Mouse (Mus musculus): ENCODE measurements around the gene Cish. TPM values are rescaled to one million over a fixed set of nuclear protein-coding genes. Genes with fewer than 3 reads are reported as not detected.
A peak's percentile ranks its signal among the peaks of the same experiment; 100 is the strongest.

The Cish gene
- total and polyA plus RNA-seq, 3 experiments: 10.0 to 24.5 TPM; not detected in 1

- peak overlapping the region; percentile 46 for H3K9ac ChIP-seq (ENCODE audit: control insufficient read depth, low read depth, low read length, poor library complexity, severe bottlenecking)
- H3K27ac ChIP-seq (ENCODE audit: control insufficient read depth, low read depth, low read length): peak overlapping the region; percentile 50
- H3K4me1 ChIP-seq (ENCODE audit: control insufficient read depth in 1 of 2, insufficient read depth in 2 of 2, low read length in 2 of 2): peaks cover 9 to 44% of the 10 kb centered on the region in 2 experiments
- H3K9me3 ChIP-seq (replicated peaks; ENCODE audit: insufficient read depth, low read length): no peaks in the 10 kb centered on the region
- DNase-seq (ENCODE audit: low read depth, low spot score): peak; percentile 80
- H3K27me3 ChIP-seq (ENCODE audit: control insufficient read depth in 1 of 2, insufficient read depth in 2 of 2, low read length in 2 of 2): no peaks in the 10 kb centered on the region
- H3K4me3 ChIP-seq (ENCODE audit: control insufficient read depth in 1 of 2, insufficient read depth in 1 of 2, low read depth in 2 of 2, low read length in 2 of 2): peak overlapping the region in 1 of 2 experiments; percentile 95; a peak in 2 of 4 replicates
- H3K36me3 ChIP-seq (ENCODE audit: control insufficient read depth in 1 of 2, insufficient read depth in 2 of 2, low read length in 2 of 2): peaks cover 0 to 23% of the 10 kb centered on the region in 2 experiments; a peak in 3 of 4 replicates
- peaks cover 4% of the 10 kb centered on the region for H3K79me2 ChIP-seq (ENCODE audit: control insufficient read depth, insufficient read depth, low read length, poor library complexity)
- TF ChIP-seq USF1 (IDR thresholded peaks at IDR 0.05; ENCODE audit: low read depth, low read length) (no peak), USF2 (IDR thresholded peaks at IDR 0.05; ENCODE audit: borderline replicate concordance in 1 of 2, insufficient read depth in 1 of 2, low read depth in 1 of 2, low read length in 2 of 2) (no peak), E2F4 (IDR thresholded peaks at IDR 0.05; ENCODE audit: borderline replicate concordance, low read depth, low read length) (no peak), TBP (IDR thresholded peaks at IDR 0.05; ENCODE audit: low read depth, low read length) (0 out of 2 replicates have a peak, but pooled peaks have one; percentile 19), NRF1 (IDR thresholded peaks at IDR 0.05; ENCODE audit: insufficient read depth, low read depth, low read length, poor library complexity, severe bottlenecking) (no peak), CHD2 (IDR thresholded peaks at IDR 0.05; ENCODE audit: low read length) (no peak), TAL1 (IDR thresholded peaks at IDR 0.05; ENCODE audit: low read length) (no peak), MEF2A (IDR thresholded peaks at IDR 0.05; ENCODE audit: extremely low read depth, insufficient replicate concordance, low read depth, low read length, poor library complexity, severe bottlenecking) (no peak), MAZ (IDR thresholded peaks at IDR 0.05; ENCODE audit: low read depth, low read length) (peak; percentile 15; the same call in 1 of the 2 replicates), CTCF (IDR thresholded peaks at IDR 0.05 in 2 of 3, conservative IDR thresholded peaks at IDR 0.05 in 1 of 3; ENCODE audit: control insufficient read depth in 1 of 3, insufficient read depth in 1 of 3, low read depth in 2 of 3, low read length in 3 of 3, poor library complexity in 1 of 3, severe bottlenecking in 1 of 3) (no peak), CHD1 (IDR thresholded peaks at IDR 0.05; ENCODE audit: low read depth, low read length) (no peak), GABPA (IDR thresholded peaks at IDR 0.05; ENCODE audit: low read depth, low read length) (no peak), JUND (IDR thresholded peaks at IDR 0.05; ENCODE audit: low read depth, low read length) (no peak), SIN3A (IDR thresholded peaks at IDR 0.05; ENCODE audit: low read length) (no peak), RCOR1 (IDR thresholded peaks at IDR 0.05; ENCODE audit: low read depth, low read length) (no peak), MYC (IDR thresholded peaks at IDR 0.05; ENCODE audit: low read depth, low read length) (no peak), NELFE (IDR thresholded peaks at IDR 0.05; ENCODE audit: low read depth, low read length) (peak; percentile 33; the same call in 1 of the 2 replicates), UBTF (IDR thresholded peaks at IDR 0.05; ENCODE audit: borderline replicate concordance, insufficient read depth, low read depth, low read length) (no peak), MYB (IDR thresholded peaks at IDR 0.05; ENCODE audit: low read depth, low read length) (no peak), ELF1 (IDR thresholded peaks at IDR 0.05; ENCODE audit: low read depth, low read length) (0 out of 2 replicates have a peak, but pooled peaks have one; percentile 22), TCF12 (IDR thresholded peaks at IDR 0.05; ENCODE audit: low read depth, low read length) (0 out of 2 replicates have a peak, but pooled peaks have one; percentile 15), KAT2A (conservative IDR thresholded peaks at IDR 0.05; ENCODE audit: low read depth, low read length) (no peak), BHLHE40 (IDR thresholded peaks at IDR 0.05; ENCODE audit: borderline replicate concordance, low read depth, low read length) (no peak), MXI1 (IDR thresholded peaks at IDR 0.05; ENCODE audit: low read depth, low read length) (no peak), ETS1 (IDR thresholded peaks at IDR 0.05; ENCODE audit: low read depth, low read length) (no peak), EP300 (IDR thresholded peaks at IDR 0.05; ENCODE audit: low read depth in 1 of 2, low read length in 2 of 2) (no peak), ZMIZ1 (IDR thresholded peaks at IDR 0.05; ENCODE audit: low read depth, low read length) (no peak), GATA1 (IDR thresholded peaks at IDR 0.05; ENCODE audit: low read depth, low read length) (no peak), SMC3 (IDR thresholded peaks at IDR 0.05; ENCODE audit: low read depth, low read length) (no peak; the same call in 1 of the 2 replicates), POLR2A (IDR thresholded peaks at IDR 0.05; ENCODE audit: control insufficient read depth in 1 of 2, insufficient read depth in 1 of 2, low read depth in 1 of 2, low read length in 2 of 2, poor library complexity in 1 of 2) (peak in 1 of 2 experiments; percentile 42; a peak in 1 of 4 replicates), ZNF384 (IDR thresholded peaks at IDR 0.05; ENCODE audit: low read depth, low read length) (no peak), POLR2AphosphoS2 (IDR thresholded peaks at IDR 0.05; ENCODE audit: low read length) (no peak), ZC3H11A (IDR thresholded peaks at IDR 0.05; ENCODE audit: low read depth, low read length) (no peak), ZKSCAN1 (IDR thresholded peaks at IDR 0.05; ENCODE audit: low read depth, low read length) (no peak), MAX (IDR thresholded peaks at IDR 0.05; ENCODE audit: low read length) (no peak), MAFK (IDR thresholded peaks at IDR 0.05; ENCODE audit: borderline replicate concordance, low read depth, low read length) (no peak), HCFC1 (IDR thresholded peaks at IDR 0.05; ENCODE audit: low read depth, low read length) (peak; percentile 10; the same call in 1 of the 2 replicates), RAD21 (IDR thresholded peaks at IDR 0.05; ENCODE audit: low read depth, low read length) (no peak)
These were observed 8.5 kb upstream of the Cish start for GRCm38 (mm10) chr9:107287294-107287693.
